Mouse (Mus musculus): Measurements from ENCODE around the gene Lrrk1. TPM values are rescaled to one million over a fixed set of nuclear protein-coding genes. Genes with fewer than 3 reads are reported as not detected.

Lrrk1 gene
- polyA plus RNA-seq, 1 experiment from 2014 or later = 16.2 TPM

DNA sequence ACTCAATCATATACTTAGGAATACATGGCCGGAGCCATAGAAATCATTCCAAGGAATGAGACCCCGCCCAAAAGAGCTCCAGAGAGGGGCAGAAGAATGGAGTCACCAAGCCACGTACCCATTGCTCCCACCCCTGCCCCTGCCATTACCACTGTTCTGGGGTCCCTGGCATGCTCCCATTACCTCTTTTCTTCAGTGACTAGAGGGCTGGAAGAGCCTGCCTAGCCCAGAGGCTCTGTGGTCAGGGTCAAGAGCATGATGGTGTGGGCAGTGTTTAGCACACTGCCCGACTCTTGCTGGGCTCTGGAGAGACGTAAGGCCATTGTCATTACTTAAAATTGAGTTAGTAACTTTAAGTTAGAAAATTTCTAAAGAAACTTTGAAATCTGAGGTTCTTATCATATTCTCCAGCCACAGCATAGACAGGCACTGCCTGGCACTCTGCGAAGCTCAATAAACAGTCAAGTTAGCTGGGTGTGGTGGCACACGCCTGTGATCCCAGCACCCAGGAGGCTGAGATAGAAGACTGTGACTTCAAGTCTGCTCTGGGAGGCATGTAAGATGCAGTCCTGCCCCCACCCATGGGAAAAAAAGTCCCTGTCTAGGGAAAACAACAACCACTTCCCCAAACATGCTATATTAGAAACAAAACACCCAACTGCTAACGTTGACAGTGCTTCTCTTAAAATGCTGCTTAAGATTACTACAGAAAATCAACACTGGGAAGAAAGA lies 32.2 kb downstream of the Lrrk1 start:
- Histone ChIP-seq H3K9ac (no peak overlapping the region), H3K4me1 (no peaks in the 10 kb centered on the region), H3K4me3 (no peak overlapping the region), H3K4me2 (no peak overlapping the region), H3K9me3 (no peaks in the 10 kb centered on the region), H3K27ac (no peak overlapping the region), H3K27me3 (no peaks in the 10 kb centered on the region), H3K36me3 (peaks cover 11% of the 10 kb centered on the region)
- WGBS = 91% methylated on average over 8 of the region's 8 CpGs
- no peak for ATAC-seq (ENCODE audit: insufficient number of reproducible peaks, low FRiP score, low TSS enrichment, low read depth)

DNA sequence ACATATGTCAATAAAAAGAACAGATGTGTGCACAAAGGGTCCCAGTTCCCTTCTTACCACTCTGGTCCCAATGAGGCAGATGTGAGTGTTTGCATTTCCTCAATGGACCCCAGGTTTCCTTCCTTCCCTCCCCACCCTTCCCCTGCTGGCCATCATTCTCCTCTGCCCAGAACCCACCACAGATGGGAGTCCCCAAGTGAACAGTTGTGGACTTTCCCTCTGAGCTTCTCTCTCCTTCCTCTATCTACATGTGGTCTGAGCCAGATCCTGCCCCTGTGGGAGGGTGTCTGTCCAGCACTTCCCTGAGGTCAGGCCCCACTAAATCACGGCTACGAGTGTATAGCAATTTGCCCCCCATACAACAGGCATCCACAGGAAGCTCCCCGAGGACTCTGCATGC lies 33.2 kb downstream of the Lrrk1 start:
- Histone ChIP-seq H3K4me2 (no peak overlapping the region), H3K9ac (no peak overlapping the region), H3K4me1 (0 out of 2 replicates have a peak, but pooled peaks cover 2% of the 10 kb centered on the region), H3K9me3 (no peaks in the 10 kb centered on the region), H3K27me3 (no peaks in the 10 kb centered on the region), H3K4me3 (no peak overlapping the region), H3K27ac (no peak overlapping the region), H3K36me3 (peaks cover 5% of the 10 kb centered on the region; the same call in 1 of the 2 replicates)
- ATAC-seq (ENCODE audit: insufficient number of reproducible peaks, low FRiP score, low TSS enrichment, low read depth) = no peak
- 36% methylated on average over 3 of the region's 3 CpGs for WGBS

GRCm38 (mm10) chr7:66351074-66351473 lies 37.1 kb downstream of the Lrrk1 start:
- ATAC-seq (ENCODE audit: insufficient number of reproducible peaks, low FRiP score, low TSS enrichment, low read depth) = no peak
- Histone ChIP-seq H3K9me3 (no peaks in the 10 kb centered on the region), H3K4me1 (0 out of 2 replicates have a peak, but pooled peaks cover 2% of the 10 kb centered on the region), H3K9ac (no peak overlapping the region), H3K36me3 (no peaks in the 10 kb centered on the region), H3K4me2 (no peak overlapping the region), H3K27me3 (no peaks in the 10 kb centered on the region), H3K4me3 (no peak overlapping the region), H3K27ac (no peak overlapping the region)
- 76% methylated on average over 4 of the region's 4 CpGs for WGBS

DNA sequence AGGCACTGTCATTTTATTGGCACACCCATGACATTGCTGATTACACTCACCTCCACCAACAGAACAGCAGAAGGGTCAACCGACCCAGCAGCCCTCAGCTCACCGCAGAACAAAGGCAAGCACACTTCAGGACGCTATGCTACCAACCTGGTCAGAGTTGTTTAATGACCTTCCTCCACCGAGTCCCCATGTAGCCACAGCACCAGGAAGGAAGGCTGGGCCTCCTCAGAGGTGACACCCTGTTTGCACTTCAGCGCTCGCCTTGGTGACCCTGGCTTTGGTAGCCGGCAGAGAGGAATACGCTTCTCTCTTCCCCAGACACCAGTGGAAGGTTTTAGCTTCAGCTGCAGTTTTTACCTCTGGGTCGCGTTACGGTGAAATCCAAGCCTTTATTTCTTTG lies 38.5 kb downstream of the Lrrk1 start:
- WGBS = 50% methylated on average over 11 of the region's 11 CpGs
- no peak overlapping the region for H3K4me2 ChIP-seq
- H3K27me3 ChIP-seq = no peaks in the 10 kb centered on the region
- no peaks in the 10 kb centered on the region for H3K9me3 ChIP-seq
- 0 out of 2 replicates have a peak, but pooled peaks cover 2% of the 10 kb centered on the region for H3K4me1 ChIP-seq
- ATAC-seq (ENCODE audit: insufficient number of reproducible peaks, low FRiP score, low TSS enrichment, low read depth) = no peak
- no peaks in the 10 kb centered on the region for H3K36me3 ChIP-seq
- H3K9ac ChIP-seq = no peak overlapping the region
- H3K27ac ChIP-seq = no peak overlapping the region
- no peak overlapping the region for H3K4me3 ChIP-seq

- Histone ChIP-seq H3K4me3 (no peak overlapping the region), H3K27ac (no peak overlapping the region), H3K36me3 (no peaks in the 10 kb centered on the region), H3K27me3 (no peaks in the 10 kb centered on the region), H3K4me2 (no peak overlapping the region), H3K4me1 (0 out of 2 replicates have a peak, but pooled peaks cover 2% of the 10 kb centered on the region), H3K9me3 (no peaks in the 10 kb centered on the region), H3K9ac (no peak overlapping the region)
- no peak for ATAC-seq (ENCODE audit: insufficient number of reproducible peaks, low FRiP score, low TSS enrichment, low read depth)
- 79% methylated on average over 10 of the region's 10 CpGs for WGBS
Observed at GRCm38 (mm10) chr7:66348588-66348987, 39.6 kb downstream of the Lrrk1 start.

- Histone ChIP-seq H3K9ac (no peak overlapping the region), H3K9me3 (no peaks in the 10 kb centered on the region), H3K4me2 (no peak overlapping the region), H3K4me3 (no peak overlapping the region), H3K36me3 (no peaks in the 10 kb centered on the region), H3K27ac (no peak overlapping the region), H3K4me1 (peaks cover 2% of the 10 kb centered on the region; the same call in 1 of the 2 replicates), H3K27me3 (no peaks in the 10 kb centered on the region)
- no peak for ATAC-seq (ENCODE audit: insufficient number of reproducible peaks, low FRiP score, low TSS enrichment, low read depth)
- 46% methylated on average over 9 of the region's 9 CpGs for WGBS
Observed at GRCm38 (mm10) chr7:66346959-66347663, 41.0 kb downstream of the Lrrk1 start.

DNA sequence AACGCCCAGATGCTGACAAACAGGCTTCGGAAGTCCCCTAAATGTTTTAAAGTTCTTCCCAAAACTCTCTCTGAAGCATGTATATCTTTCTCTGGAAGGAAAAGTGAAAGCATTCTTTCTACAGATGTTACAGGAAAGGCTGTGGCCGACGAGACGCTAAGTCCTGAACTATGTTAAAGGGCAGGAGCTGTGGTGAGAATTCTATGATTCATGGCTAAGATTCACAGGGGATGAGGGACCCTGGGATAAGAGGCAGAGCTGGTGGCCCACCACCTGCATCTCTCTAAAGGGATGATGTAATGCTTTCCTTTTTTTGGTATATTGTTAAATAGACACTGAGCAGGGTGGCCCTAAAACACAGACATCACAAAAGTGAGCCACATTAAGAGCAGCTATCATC lies 44.8 kb downstream of the Lrrk1 start:
- ATAC-seq (ENCODE audit: insufficient number of reproducible peaks, low FRiP score, low TSS enrichment, low read depth) = no peak
- no peak overlapping the region for H3K9ac ChIP-seq
- no peaks in the 10 kb centered on the region for H3K9me3 ChIP-seq
- no peak overlapping the region for H3K4me3 ChIP-seq
- no peaks in the 10 kb centered on the region for H3K27me3 ChIP-seq
- peaks cover 6% of the 10 kb centered on the region; the same call in 1 of the 2 replicates for H3K36me3 ChIP-seq
- no peak overlapping the region for H3K4me2 ChIP-seq
- 59% methylated on average over 5 of the region's 5 CpGs for WGBS
- H3K27ac ChIP-seq = no peak overlapping the region
- H3K4me1 ChIP-seq = peaks cover 8% of the 10 kb centered on the region

- no peak for ATAC-seq (ENCODE audit: insufficient number of reproducible peaks, low FRiP score, low TSS enrichment, low read depth)
- Histone ChIP-seq H3K36me3 (peaks cover 6% of the 10 kb centered on the region; the same call in 1 of the 2 replicates), H3K9me3 (no peaks in the 10 kb centered on the region), H3K4me3 (no peak overlapping the region), H3K4me1 (peaks cover 8% of the 10 kb centered on the region), H3K4me2 (no peak overlapping the region), H3K9ac (no peak overlapping the region), H3K27ac (no peak overlapping the region), H3K27me3 (no peaks in the 10 kb centered on the region)
- WGBS = 81% methylated on average over 6 of the region's 6 CpGs
Observed at GRCm38 (mm10) chr7:66342831-66343230, 45.3 kb downstream of the Lrrk1 start.

DNA sequence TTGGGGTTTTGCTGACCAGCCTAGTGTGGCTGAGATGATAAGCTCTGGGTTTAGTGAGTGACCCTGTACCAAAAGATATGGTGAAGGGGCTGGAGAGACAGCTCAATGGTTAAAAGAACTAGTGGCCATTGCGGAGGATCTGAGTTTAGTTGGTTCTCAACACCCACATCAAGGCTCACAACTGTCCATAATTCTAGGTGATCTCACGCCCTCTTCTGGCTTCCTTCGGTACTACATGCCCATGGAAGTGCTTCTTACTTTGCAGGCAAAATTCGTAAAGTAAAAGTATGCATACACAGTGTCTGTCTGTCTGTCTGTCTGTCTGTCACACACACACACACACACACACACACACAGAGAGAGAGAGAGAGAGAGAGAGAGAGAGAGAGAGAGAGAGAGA lies 45.8 kb downstream of the Lrrk1 start:
- peaks cover 6% of the 10 kb centered on the region; the same call in 1 of the 2 replicates for H3K36me3 ChIP-seq
- no peaks in the 10 kb centered on the region for H3K27me3 ChIP-seq
- H3K4me1 ChIP-seq = peaks cover 8% of the 10 kb centered on the region
- H3K9me3 ChIP-seq = no peaks in the 10 kb centered on the region
- ATAC-seq (ENCODE audit: insufficient number of reproducible peaks, low FRiP score, low TSS enrichment, low read depth) = no peak
- no peak overlapping the region for H3K4me3 ChIP-seq
- H3K4me2 ChIP-seq = no peak overlapping the region
- no peak overlapping the region for H3K27ac ChIP-seq
- 44% methylated on average over 4 of the region's 4 CpGs for WGBS
- no peak overlapping the region for H3K9ac ChIP-seq

DNA sequence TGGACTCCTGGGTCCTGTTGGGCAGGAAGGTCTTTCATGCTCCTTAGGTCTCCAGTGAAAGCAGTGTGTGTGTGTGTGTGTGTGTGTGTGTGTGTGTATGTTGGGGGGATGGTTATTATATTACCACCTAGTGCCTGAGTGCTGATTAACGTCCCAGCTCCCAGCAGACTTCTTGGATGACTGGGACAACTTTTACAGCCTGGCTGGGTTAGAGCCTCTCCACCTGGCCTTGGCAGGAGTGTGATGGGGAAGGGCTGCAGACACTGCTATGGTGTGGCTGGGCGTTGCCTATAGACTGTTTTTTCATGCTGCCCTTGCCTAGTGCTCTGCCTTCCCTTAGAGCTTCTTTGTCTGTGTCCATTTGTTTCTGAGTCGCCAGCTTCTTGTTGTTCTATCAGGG lies 48.1 kb downstream of the Lrrk1 start:
- Histone ChIP-seq H3K4me3 (no peak overlapping the region), H3K4me2 (no peak overlapping the region), H3K4me1 (peaks cover 8% of the 10 kb centered on the region), H3K27ac (peak overlapping the region; percentile 54), H3K27me3 (no peaks in the 10 kb centered on the region), H3K9me3 (no peaks in the 10 kb centered on the region), H3K9ac (no peak overlapping the region), H3K36me3 (peaks cover 6% of the 10 kb centered on the region; the same call in 1 of the 2 replicates)
- no peak for ATAC-seq (ENCODE audit: insufficient number of reproducible peaks, low FRiP score, low TSS enrichment, low read depth)
- 44% methylated on average over 3 of the region's 3 CpGs for WGBS

DNA sequence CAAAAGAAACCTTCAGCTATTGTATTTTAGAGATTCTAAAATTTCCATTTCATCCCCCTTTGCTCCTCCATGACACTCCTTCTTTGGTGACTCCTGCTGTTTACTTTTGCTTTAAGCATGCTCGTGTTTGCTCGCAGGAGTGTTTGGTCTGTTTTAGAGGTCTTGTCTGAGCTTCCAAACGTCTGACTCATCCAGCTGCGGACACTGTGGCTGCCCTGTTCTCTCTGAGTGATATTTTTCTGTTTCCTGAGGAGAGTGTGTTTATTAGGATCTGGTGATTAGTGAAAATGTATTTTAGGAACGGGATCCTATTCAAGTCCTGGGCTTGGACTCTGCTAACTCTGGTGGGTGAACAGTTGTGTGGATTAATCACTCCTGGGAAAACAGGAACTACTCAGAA lies 48.5 kb downstream of the Lrrk1 start:
- Histone ChIP-seq H3K36me3 (peaks cover 6% of the 10 kb centered on the region; the same call in 1 of the 2 replicates), H3K4me3 (no peak overlapping the region), H3K4me2 (no peak overlapping the region), H3K27ac (peak overlapping the region; percentile 54), H3K4me1 (peaks cover 8% of the 10 kb centered on the region), H3K9ac (no peak overlapping the region), H3K9me3 (no peaks in the 10 kb centered on the region), H3K27me3 (no peaks in the 10 kb centered on the region)
- 22% methylated on average over 5 of the region's 5 CpGs for WGBS
- ATAC-seq (ENCODE audit: insufficient number of reproducible peaks, low FRiP score, low TSS enrichment, low read depth) = no peak

DNA sequence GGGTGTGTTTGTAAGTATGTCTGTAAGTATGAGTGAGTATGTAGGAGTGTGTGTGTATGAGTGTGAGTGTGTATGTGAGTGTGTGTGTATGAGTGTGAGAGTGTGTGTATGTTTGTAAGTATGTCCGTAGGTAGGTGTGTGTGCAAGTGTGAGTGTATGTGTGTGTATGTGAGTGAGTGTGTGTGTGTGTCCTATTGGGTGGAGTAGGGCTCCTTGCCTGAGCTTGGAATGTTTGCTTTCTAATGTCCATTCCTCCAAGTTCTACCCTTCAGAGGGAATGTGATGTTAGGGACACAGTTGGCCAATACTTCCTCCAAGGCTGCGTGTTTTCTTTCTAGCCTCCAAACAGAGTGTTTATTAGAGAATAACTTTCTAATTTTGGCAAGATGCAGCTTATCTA lies 51.2 kb downstream of the Lrrk1 start:
- no peak for ATAC-seq (ENCODE audit: insufficient number of reproducible peaks, low FRiP score, low TSS enrichment, low read depth)
- H3K36me3 ChIP-seq = peaks cover 22% of the 10 kb centered on the region
- no peaks in the 10 kb centered on the region for H3K9me3 ChIP-seq
- no peak overlapping the region for H3K9ac ChIP-seq
- H3K27me3 ChIP-seq = no peaks in the 10 kb centered on the region
- H3K4me1 ChIP-seq = peaks cover 8% of the 10 kb centered on the region
- WGBS = 91% methylated on average over 2 of the region's 2 CpGs
- H3K27ac ChIP-seq = no peak overlapping the region
- no peak overlapping the region for H3K4me3 ChIP-seq
- no peak overlapping the region for H3K4me2 ChIP-seq
